Mouse (Mus musculus) spleen, adult 2 months (tissue): ENCODE data around the gene Rrad. TPM values are rescaled to one million over a fixed set of nuclear protein-coding genes. Genes with fewer than 3 reads are reported as not detected.
A peak's percentile ranks its signal among the peaks of the same experiment; 100 is the strongest.

Experiments used
- DNase-seq, 2 experiments: peaks; one replicate each; pipeline versions ENCODE4 v3.0.0 to v3.0.0-alpha.2; 2012 to 2021; ENCODE audit warnings: low spot score in 2 of 2, low read depth in 1 of 2
- H3K27ac ChIP-seq: fragments of 200-500 bp; 2 replicates; pipeline ENCODE4 v1.5.1; 2012; ENCODE audit warnings: low read length, inconsistent platforms; ENCODE audit not compliant: insufficient read depth
- H3K27me3 ChIP-seq: fragments of 200-500 bp; 2 replicates; pipeline ENCODE4 v1.6.1; 2012; ENCODE audit warnings: mild to moderate bottlenecking, moderate library complexity, low read length, inconsistent platforms; ENCODE audit not compliant: control insufficient read depth, insufficient read depth
- H3K36me3 ChIP-seq: fragments of 200-500 bp; 2 replicates; pipeline ENCODE4 v1.6.1; 2012; ENCODE audit warnings: mild to moderate bottlenecking, low read length, inconsistent platforms; ENCODE audit not compliant: control insufficient read depth, insufficient read depth
- H3K4me1 ChIP-seq: fragments of 200-500 bp; 2 replicates; pipeline ENCODE4 v1.6.1; 2011; ENCODE audit warnings: inconsistent platforms; ENCODE audit not compliant: control insufficient read depth, insufficient read depth, insufficient read length
- H3K4me3 ChIP-seq: fragments of 200-500 bp; 2 replicates; pipeline ENCODE4 v1.5.1; 2011; ENCODE audit warnings: mild to moderate bottlenecking, inconsistent platforms; ENCODE audit not compliant: insufficient read depth, insufficient read length; ENCODE audit errors: extremely low read depth
- CTCF ChIP-seq: fragments of 200-500 bp; IDR thresholded peaks from 2 replicates; pipeline ENCODE4 v1.5.1; 2011; ENCODE audit warnings: mild to moderate bottlenecking, inconsistent platforms; ENCODE audit not compliant: insufficient read depth, insufficient read length, insufficient replicate concordance; ENCODE audit errors: extremely low read depth
- POLR2A ChIP-seq: fragments of 200-500 bp; IDR thresholded peaks from 2 replicates; pipeline ENCODE4 v1.6.1; 2011; ENCODE audit warnings: low read depth, low read length, inconsistent platforms
- WGBS: fragments of 180-500 bp; shearing (Covaris S2); methylation state at CpG from one replicate; pipeline ENCODE4 v1.1.7; 2018; 5-methylcytosine and 5-hydroxymethylcytosine counted together
- polyA plus RNA-seq: library from polyadenylated mRNA; depleted of rRNA; stranded (reverse); fragments of >200 nt; gene quantifications from 2 replicates; pipeline ENCODE4 v1.2.3, GENCODE M21; 2012

Rrad gene
- polyA plus RNA-seq, 1 experiment: 13.1 TPM

DNA sequence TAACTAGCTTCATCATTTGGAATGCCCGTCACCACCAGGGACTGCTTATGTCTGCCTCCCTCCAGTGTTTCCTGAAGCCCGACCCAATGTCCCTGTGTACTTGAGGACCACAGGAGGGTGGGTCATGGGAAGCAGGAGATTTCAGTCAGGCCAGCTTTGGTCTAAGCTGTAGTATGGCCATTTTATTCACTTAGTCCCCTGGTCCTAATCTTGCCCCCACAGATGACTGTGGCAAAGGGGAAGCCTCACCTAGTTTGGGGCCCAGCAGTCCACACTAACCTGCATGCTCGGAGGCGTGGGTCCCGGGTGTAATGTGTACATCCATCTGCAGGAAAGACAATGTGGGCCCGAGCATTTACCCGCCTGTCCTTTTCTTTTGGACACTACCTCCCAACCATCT is 9.1 kb upstream of the Rrad start:
- peaks cover 5% of the 10 kb centered on the region; the same call in 1 of the 2 replicates for H3K4me1 ChIP-seq
- peak overlapping the region; percentile 81; the same call in 1 of the 2 replicates for H3K4me3 ChIP-seq
- H3K27me3 ChIP-seq: no peaks in the 10 kb centered on the region
- H3K36me3 ChIP-seq: peaks cover 4% of the 10 kb centered on the region
- TF ChIP-seq CTCF: no peak
- no peak for TF ChIP-seq POLR2A
- no peak for DNase-seq
- no peak overlapping the region for H3K27ac ChIP-seq
- 87% methylated on average over 7 of the region's 7 CpGs for WGBS

DNA sequence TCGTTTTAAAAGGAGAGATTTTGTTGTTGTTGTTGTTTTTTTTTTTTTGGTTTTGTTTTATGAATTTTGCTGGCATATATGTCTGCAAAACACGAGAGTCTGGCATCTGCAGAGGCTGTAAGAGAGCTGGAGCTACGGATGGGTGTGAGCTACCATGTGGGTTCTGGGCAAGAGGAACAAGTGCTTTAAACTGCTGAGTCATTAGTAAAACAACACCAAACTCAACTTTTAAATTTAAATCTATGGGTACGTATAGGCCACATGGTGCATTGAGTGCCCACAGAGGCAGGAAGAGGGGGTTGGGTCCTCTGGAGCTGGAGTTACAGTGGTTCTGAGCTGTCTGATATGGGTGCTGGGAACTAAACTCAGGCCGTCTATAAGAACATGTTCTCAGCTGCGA is 6.9 kb upstream of the Rrad start:
- no peak overlapping the region for H3K4me3 ChIP-seq
- TF ChIP-seq CTCF (no peak), POLR2A (no peak)
- H3K36me3 ChIP-seq: peaks cover 4% of the 10 kb centered on the region
- peaks cover 5% of the 10 kb centered on the region; the same call in 1 of the 2 replicates for H3K4me1 ChIP-seq
- peak in 1 of 2 experiments; percentile 1 for DNase-seq
- H3K27ac ChIP-seq: no peak overlapping the region
- WGBS: 79% methylated on average over 6 of the region's 6 CpGs
- H3K27me3 ChIP-seq: no peaks in the 10 kb centered on the region

DNA sequence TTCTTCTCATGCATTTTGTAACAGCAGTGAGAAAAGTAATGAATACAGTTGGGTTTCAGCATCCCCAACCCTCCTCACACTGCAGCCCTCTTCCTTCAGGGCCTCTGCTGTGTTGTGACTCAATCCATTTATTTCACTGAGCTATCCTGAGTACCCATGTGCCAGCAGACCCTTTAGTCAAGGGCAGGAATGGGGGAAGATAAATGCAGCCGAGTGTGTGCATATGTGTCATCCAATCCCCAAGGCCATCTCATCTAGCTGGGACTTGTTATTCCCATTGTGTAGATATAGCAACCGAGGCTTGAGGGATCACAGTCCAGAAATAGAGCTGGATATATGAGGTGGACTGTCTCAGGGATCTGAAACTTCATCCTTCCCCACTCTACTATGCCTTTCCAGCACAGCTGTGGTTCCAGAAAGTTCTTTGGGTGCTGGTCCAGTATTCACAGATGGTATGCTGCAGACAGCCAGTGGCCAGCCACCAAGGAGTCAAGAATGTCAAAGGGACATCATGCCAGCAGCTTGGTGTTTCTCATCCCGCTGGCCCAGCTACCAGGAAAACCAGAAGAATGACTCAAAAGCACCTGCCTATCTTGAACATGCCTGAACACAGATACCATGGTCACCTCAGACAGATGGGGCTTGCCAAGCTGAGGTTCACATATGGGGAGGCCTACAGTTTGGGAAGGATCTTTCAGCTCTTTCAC is 4.0 kb upstream of the Rrad start:
- Histone ChIP-seq H3K4me3 (no peak overlapping the region), H3K27ac (no peak overlapping the region), H3K4me1 (peaks cover 14% of the 10 kb centered on the region), H3K27me3 (no peaks in the 10 kb centered on the region), H3K36me3 (peaks cover 4% of the 10 kb centered on the region)
- TF ChIP-seq POLR2A (no peak), CTCF (no peak)
- peak in 1 of 2 experiments; percentile 1 for DNase-seq
- WGBS: 89% methylated on average over 3 of the region's 3 CpGs

DNA sequence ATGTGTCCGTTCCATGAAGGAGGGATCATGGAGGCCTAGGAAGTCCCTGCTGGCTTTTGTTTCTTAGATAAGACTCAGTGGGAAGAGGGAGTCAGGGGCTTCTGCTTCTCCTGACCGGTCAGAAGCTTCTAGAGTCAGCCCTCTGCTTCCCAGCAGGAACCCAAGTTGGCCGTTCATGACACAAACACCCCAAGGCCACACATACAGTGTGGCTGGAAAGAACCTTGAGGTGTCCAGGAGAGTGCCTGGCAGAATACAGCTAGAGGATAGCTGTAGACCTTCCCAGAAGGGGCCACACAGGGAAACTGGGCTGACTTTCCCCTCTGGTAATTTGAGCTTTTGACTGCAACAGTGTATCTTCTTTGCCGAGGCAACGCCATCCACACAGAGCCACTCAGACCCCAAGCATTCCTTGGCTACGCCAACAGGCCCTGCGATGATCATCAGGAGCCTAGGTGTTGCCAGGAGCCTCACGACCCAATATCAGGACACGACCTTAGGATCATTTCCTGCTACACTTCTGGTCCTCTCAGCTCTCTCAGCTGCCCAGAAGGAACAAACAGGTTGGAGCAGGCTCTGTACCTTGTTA is 2.1 kb upstream of the Rrad start:
- TF ChIP-seq POLR2A (no peak), CTCF (no peak)
- H3K27me3 ChIP-seq: no peaks in the 10 kb centered on the region
- H3K4me1 ChIP-seq: peaks cover 14% of the 10 kb centered on the region
- H3K4me3 ChIP-seq: no peak overlapping the region
- WGBS: 87% methylated on average over 9 of the region's 9 CpGs
- peak in 1 of 2 experiments; percentile 2 for DNase-seq
- H3K36me3 ChIP-seq: peaks cover 3% of the 10 kb centered on the region
- no peak overlapping the region for H3K27ac ChIP-seq

DNA sequence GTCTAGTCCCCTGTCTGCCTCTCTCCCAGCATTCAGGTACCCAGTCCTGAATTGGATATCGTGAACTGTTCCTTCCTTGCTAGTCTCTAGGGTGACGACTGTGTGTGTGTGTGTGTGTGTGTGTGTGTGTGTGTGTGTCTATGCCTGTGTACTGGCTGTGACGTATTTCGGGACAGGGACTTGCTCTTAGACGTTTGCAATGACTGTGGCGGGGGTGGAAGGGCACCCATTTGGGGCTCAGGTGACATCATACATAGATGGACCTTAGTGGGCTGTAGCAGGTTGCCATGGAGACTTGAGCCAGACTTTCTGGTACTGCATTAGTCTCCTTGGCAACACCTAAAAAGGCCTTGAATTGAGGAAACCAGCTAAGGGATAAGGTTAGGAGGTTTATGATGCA is 1.4 kb upstream of the Rrad start:
- WGBS: 60% methylated on average over 6 of the region's 6 CpGs
- H3K27ac ChIP-seq: peak overlapping the region; percentile 45
- H3K27me3 ChIP-seq: no peaks in the 10 kb centered on the region
- peaks cover 14% of the 10 kb centered on the region for H3K4me1 ChIP-seq
- peaks cover 3% of the 10 kb centered on the region for H3K36me3 ChIP-seq
- no peak overlapping the region for H3K4me3 ChIP-seq
- TF ChIP-seq CTCF: no peak
- TF ChIP-seq POLR2A: no peak
- peak in 1 of 2 experiments; percentile 2 for DNase-seq

DNA sequence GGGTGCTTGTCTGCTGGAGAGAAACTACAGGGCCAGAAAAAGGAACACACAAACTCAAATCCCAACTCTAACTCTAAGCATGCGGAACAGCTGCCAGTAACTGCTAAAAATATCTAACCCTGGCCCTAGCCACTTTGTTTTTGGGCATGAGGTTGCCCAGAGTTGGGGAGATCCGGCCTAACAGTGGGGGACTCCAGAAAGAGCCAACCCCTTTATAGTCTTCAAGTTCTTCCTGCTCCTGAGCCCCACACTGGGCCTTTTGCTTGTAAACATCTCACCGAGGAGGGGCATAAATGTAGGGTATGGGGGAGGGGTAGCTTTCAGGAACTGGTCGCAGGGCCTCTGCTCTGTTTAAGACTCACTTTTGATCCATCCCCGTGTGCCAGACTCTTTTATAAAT is 848 bp upstream of the Rrad start:
- Histone ChIP-seq H3K27me3 (no peaks in the 10 kb centered on the region), H3K4me1 (peaks cover 14% of the 10 kb centered on the region), H3K4me3 (0 out of 2 replicates have a peak overlapping the region, but pooled peaks have one; percentile 50), H3K27ac (peak overlapping the region; percentile 45), H3K36me3 (peaks cover 3% of the 10 kb centered on the region)
- WGBS: 8% methylated on average over 5 of the region's 5 CpGs
- DNase-seq: peak in 1 of 2 experiments; percentile 5
- TF ChIP-seq CTCF: no peak
- TF ChIP-seq POLR2A: no peak

DNA sequence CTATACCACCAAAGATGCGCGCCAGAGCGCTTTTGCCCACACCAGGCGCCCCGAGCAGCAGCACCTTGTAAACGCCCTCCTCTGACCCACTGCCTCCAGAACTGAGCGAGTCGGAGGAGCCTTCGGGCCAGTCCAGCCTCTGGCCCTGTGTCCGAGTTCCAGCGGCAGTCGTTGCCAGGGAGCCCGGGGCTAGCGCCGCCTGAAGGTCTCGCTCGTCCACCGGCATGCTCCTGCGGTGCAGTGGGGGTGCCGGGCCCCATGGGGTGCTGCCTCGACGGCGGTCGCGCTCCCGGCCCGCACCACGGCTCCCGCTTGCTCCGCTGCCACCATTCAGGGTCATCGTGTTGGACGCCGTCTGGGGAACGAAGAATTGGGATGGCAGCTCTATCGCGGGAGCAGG is 553 bp downstream of the Rrad start:
- Histone ChIP-seq H3K4me1 (peaks cover 16% of the 10 kb centered on the region), H3K36me3 (peaks cover 3% of the 10 kb centered on the region)

More for the DNA sequence above, 553 bp downstream of the Rrad start:
- 4% methylated on average over 36 of the region's 36 CpGs for WGBS
- Histone ChIP-seq H3K27ac (peak overlapping the region; percentile 54), H3K4me3 (peak overlapping the region; percentile 71), H3K27me3 (no peaks in the 10 kb centered on the region)
- peak in 1 of 2 experiments; percentile 25 for DNase-seq
- TF ChIP-seq POLR2A (no peak), CTCF (no peak)
